Mouse (Mus musculus): Measurements from ENCODE around the gene Fthl17d.
A peak's percentile ranks its signal among the peaks of the same experiment; 100 is the strongest.
"Not testable (repeated sequence)": the region's sequence is repeated elsewhere in the genome, so short reads cannot be mapped to it uniquely, and the experiment has no call there.

Fthl17d gene

GRCm38 (mm10) chrX:8986655-8987054, at the start of gene Fthl17d:
Gene Fthl17d, minus strand, starts transcription at chrX:8986755.
- DNase-seq (ENCODE audit: low spot score in 2 of 2): not testable (repeated sequence)

GRCm38 (mm10) chrX:9033193-9033592, 46.6 kb upstream of the Fthl17d start, which contains the start of gene Fthl17e:
Gene Fthl17e, plus strand, starts transcription at chrX:9033493.
- DNase-seq (ENCODE audit: low spot score in 2 of 2): not testable (repeated sequence)

DNA sequence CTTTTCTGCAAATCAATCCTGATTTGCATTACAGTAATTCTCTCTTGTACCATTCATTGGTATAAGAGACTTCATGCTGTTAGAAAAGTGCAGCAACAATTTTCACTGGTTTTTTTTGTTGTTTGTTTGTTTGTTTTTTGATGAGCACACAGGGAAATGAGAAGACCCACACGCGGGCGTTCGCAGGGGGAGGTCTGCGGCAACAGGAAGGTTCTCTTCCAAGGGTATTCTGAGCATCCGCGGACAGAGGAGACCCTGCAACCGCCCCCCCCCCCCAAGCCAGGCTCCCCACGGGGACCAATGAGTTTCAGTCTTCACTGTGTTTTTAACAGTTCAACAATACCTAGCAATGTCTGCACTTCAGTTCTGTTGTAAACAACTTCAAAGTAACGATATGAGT, 32.9 kb upstream of the Fthl17d start:
- DNase-seq (ENCODE audit: low spot score in 2 of 2): no peak

DNA sequence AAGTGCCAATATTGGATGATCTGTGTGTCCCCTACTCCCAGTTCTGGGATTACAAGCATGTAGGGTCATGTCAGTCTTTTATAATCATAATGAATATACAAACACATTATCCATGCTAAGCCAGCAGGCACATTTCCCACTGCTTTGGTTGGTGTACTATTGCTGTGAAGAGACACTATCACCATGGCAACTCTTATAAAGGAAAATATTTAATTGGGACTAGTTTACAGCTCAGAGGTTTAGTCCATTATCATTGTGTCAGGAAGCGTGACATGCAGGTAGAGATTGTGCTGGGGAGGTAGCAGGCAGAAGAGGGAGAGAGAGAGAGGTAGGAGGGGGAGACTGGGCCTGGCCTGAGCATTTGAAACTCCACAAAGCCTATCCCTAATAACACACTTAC, 29.5 kb upstream of the Fthl17d start:
- no peak for DNase-seq (ENCODE audit: low spot score in 2 of 2)

DNA sequence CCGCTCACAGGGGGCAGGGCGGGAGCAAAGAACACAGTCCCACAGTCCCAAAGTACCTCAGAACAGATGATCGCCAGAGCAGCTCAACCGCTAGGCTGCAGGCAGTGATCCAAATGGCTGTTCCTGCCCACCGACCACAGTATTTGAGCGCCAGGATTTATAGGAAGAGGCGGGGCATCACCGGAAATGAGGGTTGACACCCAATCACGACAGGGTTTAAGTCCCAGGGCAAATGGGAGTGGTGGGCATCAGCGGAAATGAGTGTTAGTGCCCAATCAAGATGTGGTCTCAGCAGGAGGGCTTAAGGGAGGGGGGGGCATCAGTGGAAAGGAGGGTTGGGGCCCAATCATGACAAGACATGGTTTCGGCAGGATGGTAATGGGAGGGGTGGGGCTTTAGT, 10.1 kb downstream of the Fthl17d start, which contains the start of gene Fthl17c:
TSS of gene Fthl17c (minus strand) at position 101 of the 400 bp plus-strand sequence.
- not testable (repeated sequence) for DNase-seq (ENCODE audit: low spot score in 2 of 2)

DNA sequence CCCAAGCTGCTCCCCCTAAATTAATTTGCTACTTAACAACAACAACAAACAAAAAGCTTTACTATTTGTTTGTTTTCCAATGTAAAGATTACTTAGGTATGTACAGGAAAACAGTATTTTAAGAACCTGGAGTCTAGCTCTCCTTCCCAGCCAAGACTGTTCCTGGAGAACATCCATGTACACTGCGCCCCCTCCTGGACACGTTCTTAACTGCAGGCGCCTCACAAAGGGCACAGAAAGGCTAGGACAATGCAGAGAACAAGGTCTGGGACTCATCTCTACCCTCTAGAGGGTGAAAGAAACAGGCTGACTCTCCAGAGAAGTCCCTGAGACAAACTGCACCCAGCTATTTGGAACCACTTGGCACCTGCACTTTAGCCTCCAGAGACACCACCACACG, 21.9 kb downstream of the Fthl17d start:
- DNase-seq (ENCODE audit: low spot score in 2 of 2): not testable (repeated sequence)

DNA sequence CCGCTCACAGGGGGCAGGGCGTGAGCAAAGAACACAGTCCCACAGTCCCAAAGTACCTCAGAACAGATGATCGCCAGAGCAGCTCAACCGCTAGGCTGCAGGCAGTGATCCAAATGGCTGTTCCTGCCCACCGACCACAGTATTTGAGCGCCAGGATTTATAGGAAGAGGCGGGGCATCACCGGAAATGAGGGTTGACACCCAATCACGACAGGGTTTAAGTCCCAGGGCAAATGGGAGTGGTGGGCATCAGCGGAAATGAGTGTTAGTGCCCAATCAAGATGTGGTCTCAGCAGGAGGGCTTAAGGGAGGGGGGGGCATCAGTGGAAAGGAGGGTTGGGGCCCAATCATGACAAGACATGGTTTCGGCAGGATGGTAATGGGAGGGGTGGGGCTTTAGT, 23.7 kb downstream of the Fthl17d start, which contains the start of gene Fthl17b:
TSS of gene Fthl17b (minus strand) at position 101 of the 400 bp plus-strand sequence.
- DNase-seq (ENCODE audit: low spot score in 2 of 2): not testable (repeated sequence)

- peak; percentile 9 to 15 for DNase-seq (ENCODE audit: low spot score in 2 of 2)
These were observed 38.3 kb downstream of the Fthl17d start for GRCm38 (mm10) chrX:8948130-8948805.

- no peak for DNase-seq (ENCODE audit: low spot score in 2 of 2)
These were observed 42.5 kb downstream of the Fthl17d start for GRCm38 (mm10) chrX:8944041-8944440.
